Mouse (Mus musculus) liver, embryonic 16.5 days (tissue): Measurements from ENCODE around the gene Tmem150a. TPM values are rescaled to one million over a fixed set of nuclear protein-coding genes. Genes with fewer than 3 reads are reported as not detected.

Experiments used
- ATAC-seq: fragments of 200-750 bp; cut with Nextera tagmentation; 2 replicates; pipeline ENCODE4 v1.8.0; 2017; ENCODE audit warnings: low read depth, mild to moderate bottlenecking, moderate number of reproducible peaks, moderate library complexity
- H3K27ac ChIP-seq: fragments of 300-500 bp; sonication (generic); 2 replicates; pipeline ENCODE4 v1.5.1; 2014; ENCODE audit warnings: mild to moderate bottlenecking, low read length
- H3K27me3 ChIP-seq: fragments of 300-500 bp; sonication (generic); 2 replicates; pipeline ENCODE4 v1.6.1; 2014; ENCODE audit warnings: low read depth, low read length, mixed read lengths; ENCODE audit not compliant: control insufficient read depth, insufficient read depth
- H3K36me3 ChIP-seq: fragments of 300-500 bp; sonication (generic); 2 replicates; pipeline ENCODE4 v1.6.1; 2014; ENCODE audit warnings: mild to moderate bottlenecking; ENCODE audit not compliant: control insufficient read depth, insufficient read depth
- H3K4me1 ChIP-seq: fragments of 300-500 bp; sonication (generic); 2 replicates; pipeline ENCODE4 v1.6.1; 2014; ENCODE audit warnings: low read depth, low read length, mixed read lengths; ENCODE audit not compliant: control insufficient read depth
- H3K4me2 ChIP-seq: fragments of 300-500 bp; sonication (generic); 2 replicates; pipeline ENCODE4 v1.6.1; 2014; ENCODE audit warnings: low read depth, low read length, mixed read lengths
- H3K4me3 ChIP-seq: fragments of 300-500 bp; sonication (generic); 2 replicates; pipeline ENCODE4 v1.5.1; 2014; ENCODE audit warnings: low read depth, mild to moderate bottlenecking, low read length
- H3K9ac ChIP-seq: fragments of 300-500 bp; sonication (generic); 2 replicates; pipeline ENCODE4 v1.6.1; 2014; ENCODE audit warnings: low read depth, low read length
- H3K9me3 ChIP-seq: fragments of 300-500 bp; sonication (generic); replicated peaks from 2 replicates; pipeline ENCODE4 v1.6.1; 2016; ENCODE audit warnings: low read length; ENCODE audit not compliant: control insufficient read depth
- WGBS: fragments of 180-500 bp; shearing (Covaris S2); extraction: QIAGEN DNeasy Blood & Tissue Kit; methylation state at CpG from one replicate; pipeline ENCODE4 v1.1.7; 2014; ENCODE audit not compliant: insufficient replicate concordance; 5-methylcytosine and 5-hydroxymethylcytosine counted together
- polyA plus RNA-seq: library from polyadenylated mRNA; unstranded; fragments of >200 nt; fragmentation: Nextera tagmentation; extraction: Ambion mirVana; gene quantifications from 2 replicates; pipeline ENCODE4 v1.2.1, GENCODE M21; 2015

The Tmem150a gene
- polyA plus RNA-seq, 1 experiment from 2014 or later: 59.7 TPM

GRCm38 (mm10) chr6:72346261-72346660 lies 9.0 kb upstream of the Tmem150a start:
- ATAC-seq: no peak
- H3K9ac ChIP-seq: peak overlapping the region; percentile 17; the same call in 1 of the 2 replicates
- H3K9me3 ChIP-seq: no peaks in the 10 kb centered on the region
- no peaks in the 10 kb centered on the region for H3K27me3 ChIP-seq
- peak overlapping the region; percentile 88 for H3K4me2 ChIP-seq
- H3K27ac ChIP-seq: peak overlapping the region; percentile 94
- peaks cover 9% of the 10 kb centered on the region for H3K36me3 ChIP-seq
- no peak overlapping the region for H3K4me3 ChIP-seq
- 60% methylated on average over 4 of the region's 4 CpGs for WGBS
- H3K4me1 ChIP-seq: peaks cover 46% of the 10 kb centered on the region

DNA sequence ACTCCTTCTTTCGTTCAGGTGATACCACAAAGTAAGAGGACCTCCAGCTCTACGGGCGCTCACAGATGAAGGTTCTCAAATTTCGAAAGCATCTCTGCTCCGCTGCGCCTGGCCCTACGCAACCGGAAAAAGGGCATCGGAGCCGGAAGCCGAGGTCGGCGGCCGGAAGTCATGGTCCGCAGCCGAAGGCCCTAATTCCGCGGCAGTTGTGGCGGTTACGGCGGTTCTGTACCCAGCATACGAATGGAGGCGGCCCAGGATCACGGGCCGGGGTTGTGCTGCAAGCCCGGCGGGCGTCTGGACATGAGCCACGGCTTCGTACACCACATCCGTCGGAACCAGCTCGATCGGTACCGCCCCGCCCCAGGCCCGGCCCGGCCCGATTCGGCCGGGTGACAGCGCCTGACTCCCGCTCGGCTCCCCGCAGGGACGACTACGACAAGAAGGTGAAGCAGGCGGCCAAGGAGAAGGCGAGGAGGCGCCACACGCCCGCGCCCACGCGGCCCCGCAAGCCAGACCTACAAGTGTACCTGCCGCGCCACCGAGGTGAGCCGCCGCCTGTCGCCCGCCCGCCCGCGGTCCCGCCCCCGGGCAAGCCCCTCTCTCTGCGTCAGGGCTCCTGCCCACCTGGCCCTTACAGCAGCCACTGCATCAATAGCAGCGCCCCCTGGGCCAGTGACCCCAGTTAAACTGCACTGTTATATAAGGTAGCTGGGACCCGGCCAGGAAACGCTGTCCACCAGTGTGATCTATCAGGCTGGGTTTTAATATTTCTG lies 7.9 kb upstream of the Tmem150a start, which contains the start of gene 0610030E20Rik:
TSS of gene 0610030E20Rik (plus strand) at position 152 of the 776 bp plus-strand sequence.
- Histone ChIP-seq H3K27ac (peak within 1 kb of the TSS; percentile 94), H3K4me2 (peak within 1 kb of the TSS; percentile 88), H3K36me3 (peaks cover 9% of the 10 kb centered on the region), H3K4me1 (peaks cover 53% of the 10 kb centered on the region), H3K9ac (peak within 1 kb of the TSS; percentile 94), H3K4me3 (peak within 1 kb of the TSS; percentile 88), H3K27me3 (no peaks in the 10 kb centered on the region), H3K9me3 (no peaks in the 10 kb centered on the region)
- WGBS: under 1% methylated on average over 72 of the region's 72 CpGs
- ATAC-seq: peak; percentile 70

GRCm38 (mm10) chr6:72348411-72348810 lies 6.8 kb upstream of the Tmem150a start:
- WGBS: 62% methylated on average over 10 of the region's 10 CpGs
- H3K9me3 ChIP-seq: no peaks in the 10 kb centered on the region
- H3K4me2 ChIP-seq: peak overlapping the region; percentile 88
- H3K9ac ChIP-seq: peak overlapping the region; percentile 94
- peaks cover under 1% of the 10 kb centered on the region; the same call in 1 of the 2 replicates for H3K27me3 ChIP-seq
- H3K4me3 ChIP-seq: peak overlapping the region; percentile 88
- H3K27ac ChIP-seq: peak overlapping the region; percentile 94; the same call in 1 of the 2 replicates
- H3K4me1 ChIP-seq: peaks cover 54% of the 10 kb centered on the region
- ATAC-seq: no peak
- peaks cover 9% of the 10 kb centered on the region for H3K36me3 ChIP-seq

- Histone ChIP-seq H3K4me3 (no peak overlapping the region), H3K4me2 (no peak overlapping the region), H3K27ac (no peak overlapping the region), H3K9me3 (no peaks in the 10 kb centered on the region), H3K9ac (no peak overlapping the region), H3K27me3 (peaks cover 16% of the 10 kb centered on the region), H3K4me1 (peaks cover 55% of the 10 kb centered on the region), H3K36me3 (peaks cover 9% of the 10 kb centered on the region)
- ATAC-seq: no peak
- WGBS: 64% methylated on average over 2 of the region's 2 CpGs
These were observed 5.0 kb upstream of the Tmem150a start for GRCm38 (mm10) chr6:72350214-72350613.

DNA sequence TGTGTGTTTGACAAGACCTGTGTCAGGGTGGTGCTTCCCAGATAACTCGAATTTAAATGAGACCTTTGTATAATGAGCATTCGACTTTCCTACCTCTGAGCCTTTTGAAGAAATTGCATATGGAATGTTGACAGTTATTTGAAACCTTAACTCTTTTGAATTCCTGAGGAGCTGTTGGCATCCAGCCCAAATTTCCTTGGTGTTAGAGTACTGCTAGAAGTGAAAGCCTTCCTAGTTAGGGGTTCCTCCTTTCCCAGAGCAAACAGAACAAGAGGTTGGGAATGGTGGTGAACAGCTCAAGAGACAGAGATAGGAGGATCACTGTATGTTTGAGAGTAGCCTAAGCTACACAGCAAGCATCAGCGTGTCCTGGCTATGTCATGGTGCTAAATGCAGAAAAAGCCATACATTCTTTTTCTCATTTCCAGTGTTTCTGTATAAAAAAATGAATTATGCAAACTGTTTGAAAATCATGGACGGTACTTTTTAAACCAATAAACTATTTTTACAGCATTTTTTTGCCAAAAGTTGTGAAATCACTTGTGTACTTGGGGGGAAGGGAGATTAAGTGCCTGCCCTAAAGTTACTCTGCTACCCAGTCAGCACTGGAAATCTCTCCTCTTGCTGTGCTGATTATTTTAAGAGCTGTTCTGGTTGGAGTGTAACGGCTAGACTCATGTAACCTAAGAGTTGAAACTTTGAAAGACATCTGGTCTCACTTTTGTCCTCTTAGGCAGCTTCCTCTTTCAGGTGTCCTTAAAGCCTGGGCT lies 2.4 kb upstream of the Tmem150a start:
- no peaks in the 10 kb centered on the region for H3K9me3 ChIP-seq
- H3K36me3 ChIP-seq: peaks cover 9% of the 10 kb centered on the region
- no peak for ATAC-seq
- peaks cover 32% of the 10 kb centered on the region for H3K27me3 ChIP-seq
- H3K27ac ChIP-seq: peak overlapping the region; percentile 53
- H3K9ac ChIP-seq: no peak overlapping the region
- no peak overlapping the region for H3K4me3 ChIP-seq
- no peak overlapping the region for H3K4me2 ChIP-seq
- peaks cover 54% of the 10 kb centered on the region for H3K4me1 ChIP-seq
- 52% methylated on average over 5 of the region's 5 CpGs for WGBS

DNA sequence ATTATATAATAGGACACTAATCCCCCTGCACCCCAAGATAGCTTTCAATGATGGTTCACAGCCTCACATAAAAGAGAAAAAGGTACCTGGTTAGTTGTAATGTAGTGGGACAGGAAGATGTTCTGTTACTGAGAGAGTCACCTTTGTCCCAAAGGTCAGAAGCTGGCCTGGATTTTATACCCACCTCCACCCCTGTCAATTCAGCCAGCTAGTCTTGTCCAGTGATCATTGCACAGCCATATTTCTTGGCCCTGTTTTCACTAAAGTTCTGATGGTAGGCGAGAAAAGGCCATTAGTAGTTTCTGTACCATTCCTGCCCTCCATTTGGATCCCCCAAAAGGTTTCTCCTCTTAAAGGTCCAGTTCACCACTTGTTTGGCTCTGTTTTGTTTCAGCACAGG lies 1.2 kb upstream of the Tmem150a start:
- Histone ChIP-seq H3K4me3 (no peak overlapping the region), H3K27me3 (peaks cover 32% of the 10 kb centered on the region), H3K36me3 (peaks cover 9% of the 10 kb centered on the region), H3K4me1 (peaks cover 50% of the 10 kb centered on the region), H3K9me3 (no peaks in the 10 kb centered on the region), H3K27ac (peak overlapping the region; percentile 10; the same call in 1 of the 2 replicates), H3K4me2 (no peak overlapping the region), H3K9ac (no peak overlapping the region)
- ATAC-seq: no peak
- 61% methylated on average over 1 of the region's 1 CpGs for WGBS

DNA sequence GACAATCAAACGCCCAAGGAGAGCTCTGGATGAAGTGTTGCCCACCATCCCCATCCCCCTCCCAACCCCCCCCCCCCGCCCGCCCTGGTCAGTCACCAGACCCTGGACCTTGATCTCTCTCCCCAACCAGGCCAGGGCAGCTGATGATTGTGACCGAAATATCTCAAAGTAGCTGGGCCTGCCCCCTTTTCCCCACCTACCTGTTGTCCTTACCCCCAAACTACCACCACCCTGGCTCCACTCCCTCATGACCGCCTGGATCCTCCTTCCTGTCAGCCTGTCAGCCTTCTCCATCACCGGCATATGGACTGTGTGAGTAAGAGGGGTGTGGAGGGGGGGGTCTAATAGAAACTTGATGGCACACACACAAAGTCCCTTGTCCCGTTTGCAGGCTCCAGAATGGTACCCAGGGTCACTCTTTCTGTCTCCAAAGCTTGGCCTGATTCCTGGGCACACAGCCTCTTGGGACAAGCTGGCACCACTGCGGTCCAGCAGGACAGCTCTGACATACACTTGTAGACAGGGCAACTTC lies 820 bp downstream of the Tmem150a start:
- ATAC-seq: peak; percentile 14; the same call in 1 of the 2 replicates
- peak overlapping the region; percentile 45 for H3K27ac ChIP-seq
- H3K4me2 ChIP-seq: peak overlapping the region; percentile 58
- H3K9ac ChIP-seq: peak overlapping the region; percentile 57
- H3K27me3 ChIP-seq: peaks cover 32% of the 10 kb centered on the region
- peak overlapping the region; percentile 61 for H3K4me3 ChIP-seq
- H3K9me3 ChIP-seq: no peaks in the 10 kb centered on the region
- H3K36me3 ChIP-seq: peaks cover 16% of the 10 kb centered on the region
- WGBS: 45% methylated on average over 8 of the region's 8 CpGs
- peaks cover 55% of the 10 kb centered on the region for H3K4me1 ChIP-seq

GRCm38 (mm10) chr6:72357164-72358079 lies 2.2 kb downstream of the Tmem150a start:
- no peak overlapping the region for H3K27ac ChIP-seq
- H3K4me1 ChIP-seq: peaks cover 51% of the 10 kb centered on the region
- H3K9me3 ChIP-seq: no peaks in the 10 kb centered on the region
- no peak overlapping the region for H3K9ac ChIP-seq
- 53% methylated on average over 5 of the region's 5 CpGs for WGBS
- peak; percentile 22 for ATAC-seq
- H3K27me3 ChIP-seq: peaks cover 32% of the 10 kb centered on the region
- peaks cover 16% of the 10 kb centered on the region for H3K36me3 ChIP-seq
- peak overlapping the region; percentile 58; the same call in 1 of the 2 replicates for H3K4me2 ChIP-seq
- H3K4me3 ChIP-seq: no peak overlapping the region
